Mouse (Mus musculus) ES-E14 (cell line): ENCODE results near the gene Cog7.

Experiments
- CHD2 ChIP-seq: IDR thresholded peaks from 2 replicates; pipeline ENCODE4 v1.6.1; 2014; ENCODE audit warnings: mild to moderate bottlenecking, low read depth, low read length, inconsistent platforms
- MAFK ChIP-seq: IDR thresholded peaks from 2 replicates; pipeline ENCODE4 v1.6.1; 2014; ENCODE audit warnings: mild to moderate bottlenecking, low read depth, low read length, inconsistent platforms; ENCODE audit not compliant: insufficient read depth
- ZC3H11A ChIP-seq: IDR thresholded peaks from 2 replicates; pipeline ENCODE4 v1.6.1; 2012; ENCODE audit warnings: low read depth, mild to moderate bottlenecking, inconsistent platforms, low read length, borderline replicate concordance
- ZNF384 ChIP-seq: IDR thresholded peaks from 2 replicates; pipeline ENCODE4 v1.6.1; 2012; ENCODE audit warnings: low read depth, low read length, inconsistent platforms

DNA sequence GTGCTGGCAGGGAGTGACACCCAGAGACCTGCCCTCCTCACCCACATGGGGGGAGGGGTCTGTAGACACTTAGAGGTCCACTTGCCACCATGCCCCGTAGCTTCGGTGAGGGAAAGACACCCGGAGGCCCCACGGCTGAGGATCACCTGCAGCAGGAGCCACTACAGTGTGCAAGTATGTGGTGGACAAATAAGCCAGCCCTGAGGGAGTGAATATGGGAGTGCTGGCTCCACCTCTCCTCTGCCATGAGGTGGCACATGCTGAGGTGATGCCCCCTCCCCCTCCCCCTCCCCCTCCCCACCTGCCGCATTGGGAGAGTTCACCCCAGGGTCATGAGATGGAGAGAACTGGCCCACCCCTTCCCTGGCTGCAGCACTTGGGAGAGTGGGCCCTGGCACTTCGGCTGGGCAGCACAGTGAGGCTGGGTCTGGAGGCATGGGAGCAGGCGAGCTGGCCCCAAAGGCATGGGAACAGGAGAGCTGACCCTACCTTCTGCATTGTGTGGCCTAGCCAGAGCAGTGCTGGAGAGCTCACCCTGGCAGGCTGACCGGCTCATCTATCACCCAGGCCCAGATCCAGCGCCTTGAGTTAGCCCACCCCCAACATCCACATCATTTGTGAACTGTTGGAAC is 132.9 kb downstream of the Cog7 start:
- TF ChIP-seq MAFK (no peak), ZNF384 (no peak), CHD2 (no peak), ZC3H11A (no peak)
